Mouse (Mus musculus): ENCODE measurements around the gene Dscaml1.

Gene Dscaml1

DNA sequence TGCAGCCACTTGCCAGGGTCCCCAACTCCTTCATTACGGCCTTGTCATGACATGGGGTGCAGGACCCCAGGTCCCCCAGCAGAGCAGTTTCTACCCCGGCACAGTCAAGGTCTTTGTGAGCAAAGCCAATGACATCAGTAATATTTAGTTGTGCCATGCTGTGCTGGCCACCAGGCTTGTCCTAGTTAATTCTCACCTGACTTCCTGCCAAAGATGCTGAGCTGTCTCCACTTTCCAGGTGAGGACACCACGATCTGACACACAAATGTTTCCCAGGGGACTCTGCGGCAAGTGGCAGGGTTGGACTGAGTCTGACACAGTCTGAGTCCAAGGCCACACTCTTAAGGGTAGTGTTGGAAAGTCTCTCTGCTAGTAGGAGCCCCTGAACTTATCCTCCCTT is at the start of gene Dscaml1:
Gene Dscaml1, plus strand, starts transcription at position 173 of the 400 bp plus-strand sequence.
- no peak for DNase-seq (ENCODE audit: low spot score)

DNA sequence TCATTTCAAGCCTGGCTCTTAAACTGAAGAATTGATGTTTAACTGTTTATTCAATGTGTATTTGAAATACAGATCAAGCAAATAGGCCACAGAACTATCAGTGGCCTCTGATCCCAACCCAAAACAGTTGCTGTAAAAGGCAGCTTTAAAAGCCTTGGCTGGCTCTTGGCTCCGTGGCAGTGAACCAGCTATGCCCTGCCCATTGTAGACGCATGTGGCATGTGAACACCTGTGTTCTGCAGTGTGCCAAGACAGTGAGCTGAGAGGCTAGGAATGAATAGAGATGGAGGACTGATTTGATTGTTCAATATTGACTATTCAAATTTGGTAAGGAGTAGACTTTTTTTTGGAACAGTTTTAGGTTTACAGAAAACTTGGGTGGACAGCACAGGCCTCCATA is 49.5 kb upstream of the Dscaml1 start:
- DNase-seq (ENCODE audit: low spot score): no peak

DNA sequence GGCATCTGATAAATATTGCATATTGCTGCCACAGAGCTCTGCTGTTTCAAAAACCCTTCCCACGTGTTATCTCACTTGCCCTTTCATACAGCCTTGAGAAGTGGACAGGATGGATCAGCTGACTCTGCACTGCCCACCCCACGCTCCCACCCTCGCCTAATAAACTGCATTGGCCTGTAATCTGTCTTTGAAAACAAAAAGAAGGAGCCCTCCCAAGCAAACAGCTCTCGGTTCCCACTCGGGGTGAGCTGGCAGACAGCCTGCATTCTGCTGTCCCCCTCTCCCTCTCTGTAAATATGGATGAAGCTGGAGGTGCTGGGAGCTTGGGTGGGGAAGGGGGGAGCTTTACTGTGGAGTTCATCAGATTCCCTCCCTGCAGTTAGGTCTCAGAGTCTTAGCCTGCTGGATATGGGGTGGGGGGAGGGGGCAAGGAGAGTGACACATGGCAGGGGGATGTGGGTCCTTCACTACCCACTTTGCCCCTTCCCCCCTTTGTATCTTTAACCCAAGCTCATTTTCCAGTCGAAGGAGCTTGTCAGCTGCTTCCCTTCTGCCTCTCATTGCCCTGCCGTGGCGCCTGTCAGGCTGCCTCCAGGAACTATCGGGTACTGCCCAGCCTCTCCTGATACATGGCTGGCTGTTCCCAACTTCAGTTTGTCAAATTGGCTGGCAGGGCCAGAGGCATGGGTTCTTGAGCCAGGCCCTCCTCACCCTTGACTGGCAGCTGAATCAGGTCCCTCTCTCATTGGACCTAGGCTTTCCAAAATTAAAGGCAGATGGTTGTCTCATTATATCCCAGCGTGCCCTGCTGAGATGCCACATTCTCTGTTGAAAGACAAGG is 45.8 kb upstream of the Dscaml1 start:
- no peak for DNase-seq (ENCODE audit: low spot score)

DNA sequence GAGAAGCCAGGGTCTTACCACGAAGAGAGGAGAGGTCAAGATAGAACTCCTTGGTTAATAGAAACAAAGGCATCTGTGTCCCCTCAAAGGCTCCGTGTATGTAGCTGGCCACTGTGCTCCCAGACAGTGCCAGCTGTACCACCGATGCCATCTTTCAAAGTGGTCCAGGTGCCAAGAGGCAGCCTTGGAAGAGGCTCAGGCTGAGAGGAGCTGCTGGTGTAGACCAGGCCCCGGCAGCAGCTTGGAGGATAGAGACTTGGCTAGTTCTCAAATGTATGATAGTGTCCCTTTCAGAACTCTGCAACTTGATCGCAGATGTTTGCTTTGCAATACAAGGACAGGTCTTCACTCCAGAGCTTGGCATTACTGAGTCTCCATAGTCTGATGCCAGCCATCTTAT is 44.1 kb upstream of the Dscaml1 start:
- DNase-seq (ENCODE audit: low spot score): no peak

DNA sequence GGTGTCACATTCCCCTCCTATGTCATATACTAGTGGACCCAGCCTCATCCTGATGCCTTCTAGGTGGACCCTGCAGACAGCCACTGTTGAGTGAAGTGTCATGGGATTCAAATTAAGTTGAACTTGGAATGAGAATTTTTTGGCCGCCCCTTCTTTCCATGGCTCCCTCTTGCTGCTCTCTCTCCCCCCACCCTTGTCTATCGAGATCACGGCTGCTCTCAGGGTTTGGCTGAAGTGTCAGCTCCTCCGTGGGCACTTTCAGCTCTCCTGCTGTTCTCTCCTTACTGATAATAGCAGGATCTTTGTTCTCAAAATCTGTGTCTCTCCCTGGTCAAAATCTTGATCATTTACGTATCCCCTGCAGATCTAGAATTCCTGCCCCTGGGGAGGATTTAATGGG is 43.6 kb upstream of the Dscaml1 start:
- DNase-seq (ENCODE audit: low spot score): no peak

DNA sequence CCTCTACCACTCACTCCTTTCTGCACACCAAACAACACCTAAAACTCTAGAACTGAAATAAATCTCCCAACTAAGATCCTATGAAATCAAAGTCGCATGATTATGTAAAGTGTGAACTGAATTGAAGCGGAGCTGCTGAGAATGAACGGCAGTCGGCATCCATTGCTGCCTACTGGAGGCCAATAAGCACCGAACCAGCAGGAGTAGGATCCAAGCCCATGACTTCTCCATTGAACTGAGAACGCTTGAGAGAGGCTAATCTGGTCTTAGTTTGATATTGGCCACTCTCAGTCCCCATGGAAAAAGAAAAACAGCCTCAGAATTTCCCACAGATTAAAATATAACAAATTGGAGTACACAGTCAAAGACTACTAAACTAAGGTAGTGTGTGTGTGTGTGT is 42.5 kb upstream of the Dscaml1 start:
- DNase-seq (ENCODE audit: low spot score): no peak

DNA sequence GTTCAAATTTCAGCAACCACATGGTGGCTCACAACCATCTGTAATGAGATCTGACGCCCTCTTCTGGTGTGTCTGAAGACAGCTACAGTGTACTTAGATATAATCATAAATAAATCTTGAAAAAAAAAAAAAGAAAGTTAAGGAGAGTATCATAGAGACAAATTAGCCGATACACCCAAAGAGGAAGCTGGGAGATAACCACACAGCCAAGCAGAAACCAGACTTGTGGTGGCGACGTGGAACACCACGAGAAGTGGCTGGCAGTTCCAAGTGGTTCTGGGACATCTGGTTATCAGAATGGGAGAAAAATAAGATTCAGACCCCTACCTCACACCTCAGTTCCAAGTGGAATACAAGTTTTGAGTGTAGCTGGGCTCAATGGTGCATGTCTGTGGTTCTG is 39.7 kb upstream of the Dscaml1 start:
- no peak for DNase-seq (ENCODE audit: low spot score)

DNA sequence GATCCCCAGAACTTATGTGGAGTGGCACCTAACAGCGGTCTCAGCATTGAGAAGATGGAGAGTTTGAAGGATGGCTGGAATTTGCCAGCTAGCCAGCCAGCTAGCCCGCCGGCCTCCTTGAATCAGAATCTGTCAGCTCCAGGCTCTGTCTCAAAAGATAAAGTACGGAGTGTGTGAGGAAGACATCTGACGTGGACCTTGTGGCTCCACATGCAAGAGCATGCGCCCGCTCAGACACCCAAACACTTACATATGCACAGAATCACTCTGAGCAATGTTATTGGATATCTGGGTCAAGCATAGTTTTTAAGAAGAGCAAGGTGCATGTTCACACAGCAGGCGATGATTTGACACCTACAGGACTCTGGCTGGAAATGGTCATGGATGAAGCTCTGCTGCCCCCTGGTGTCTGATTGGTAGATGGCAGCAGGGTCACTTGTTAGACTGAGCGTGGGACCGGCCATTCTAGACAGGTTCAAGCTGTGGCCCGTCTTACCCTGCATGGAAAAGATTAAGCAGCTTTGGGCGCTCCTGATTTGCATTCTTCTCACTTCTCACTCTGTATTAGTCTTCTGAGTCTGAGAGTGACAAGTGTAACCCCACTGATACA is 37.9 kb upstream of the Dscaml1 start:
- DNase-seq (ENCODE audit: low spot score): peak; percentile 94

DNA sequence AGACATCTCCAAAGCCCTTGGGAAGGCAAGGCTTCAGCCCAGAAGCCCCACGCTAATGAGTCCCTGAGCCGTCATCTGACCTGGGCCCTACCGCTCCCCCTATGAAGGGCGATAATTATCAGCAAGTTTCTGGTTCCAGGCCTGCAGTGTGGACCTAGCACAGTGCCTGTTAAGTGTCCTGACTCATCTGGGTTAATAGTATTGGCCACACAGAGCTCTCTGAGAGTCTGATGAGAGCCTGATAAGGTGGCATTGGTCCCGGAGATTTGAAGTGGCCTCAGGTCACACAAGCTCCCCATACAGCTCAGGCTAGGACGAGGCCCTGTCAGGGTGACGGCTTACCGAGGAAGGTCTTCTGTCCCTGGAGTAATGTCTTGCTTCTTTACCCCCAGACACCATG is 36.8 kb upstream of the Dscaml1 start:
- DNase-seq (ENCODE audit: low spot score): no peak

DNA sequence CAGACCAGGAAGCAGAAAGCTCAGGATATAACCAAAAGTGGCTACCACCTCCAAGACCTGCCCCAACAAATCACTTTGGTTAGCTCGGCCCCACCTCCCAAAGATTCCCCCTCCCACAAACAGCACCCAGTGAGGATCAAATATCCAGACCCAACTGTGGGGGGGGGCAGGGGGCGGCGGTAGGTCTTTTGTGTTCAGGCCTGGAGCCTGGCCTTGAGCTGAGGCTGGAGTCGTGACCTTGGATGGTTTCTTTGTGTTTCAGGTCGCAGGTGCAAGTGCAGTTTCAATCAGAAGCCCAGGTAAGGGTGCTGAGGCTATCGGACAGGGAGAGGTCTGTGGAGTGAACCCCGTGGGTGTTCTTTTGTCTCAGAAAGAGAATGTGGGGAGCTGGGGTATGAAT is 35.1 kb upstream of the Dscaml1 start:
- DNase-seq (ENCODE audit: low spot score): no peak

DNA sequence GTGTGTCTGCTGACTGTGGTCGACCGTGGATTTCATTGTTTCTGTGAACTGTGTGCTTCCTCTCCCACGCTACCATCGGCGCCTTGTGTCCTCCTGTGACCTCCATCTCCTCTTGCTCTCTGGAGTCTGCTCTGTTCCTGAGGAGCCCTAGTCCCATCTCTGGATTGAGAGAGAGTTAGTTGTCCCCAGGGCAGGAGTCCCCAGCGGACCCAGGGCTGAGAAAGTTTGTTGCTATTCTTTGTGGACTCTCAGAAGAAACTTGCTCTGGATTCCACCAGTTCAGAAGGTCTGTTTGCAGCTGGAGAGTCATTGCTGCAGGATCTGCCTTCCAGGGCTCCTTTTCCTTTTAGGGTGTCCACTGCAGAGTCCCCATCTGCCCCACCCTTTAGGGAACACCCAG is 31.2 kb upstream of the Dscaml1 start:
- no peak for DNase-seq (ENCODE audit: low spot score)

DNA sequence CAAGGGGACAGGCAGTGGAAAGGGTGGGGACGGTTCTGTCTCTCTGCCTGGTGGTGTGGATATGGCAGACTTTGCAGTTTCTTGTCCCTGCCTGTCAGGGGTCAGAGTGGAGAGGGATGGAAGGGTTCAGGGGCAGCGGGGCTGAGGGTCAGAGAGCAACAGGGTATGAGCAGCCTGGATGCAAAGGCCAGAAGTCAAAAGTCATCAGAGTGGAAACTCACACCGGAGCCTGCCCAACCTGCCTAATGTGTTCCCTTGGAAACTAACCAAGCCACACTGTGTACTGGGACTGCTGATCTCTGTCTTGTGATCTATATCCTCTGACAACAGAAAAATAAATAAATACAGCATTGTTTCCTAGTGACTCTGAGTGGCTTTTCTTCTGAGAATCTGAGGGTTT is 30.6 kb upstream of the Dscaml1 start:
- DNase-seq (ENCODE audit: low spot score): no peak

DNA sequence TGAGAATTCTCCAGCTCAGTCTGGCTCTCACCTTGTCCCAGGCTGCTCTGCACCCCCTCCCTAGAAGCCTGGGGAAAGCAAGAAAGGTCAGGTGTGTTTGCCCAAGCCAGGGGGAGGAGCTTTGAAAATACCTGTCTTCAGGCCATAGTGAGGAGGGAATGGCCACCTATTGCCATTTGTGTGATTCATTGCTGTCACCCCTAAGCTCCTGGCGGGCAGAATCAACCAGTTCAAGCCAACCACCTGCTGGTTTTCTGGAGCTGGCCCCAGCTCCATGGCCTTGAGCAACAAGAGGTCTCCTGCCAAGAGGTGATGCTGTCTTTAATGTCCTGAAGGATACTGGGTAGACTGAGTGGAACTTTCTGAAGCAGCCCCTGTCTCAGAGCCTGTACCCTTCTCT is 28.1 kb upstream of the Dscaml1 start:
- no peak for DNase-seq (ENCODE audit: low spot score)

DNA sequence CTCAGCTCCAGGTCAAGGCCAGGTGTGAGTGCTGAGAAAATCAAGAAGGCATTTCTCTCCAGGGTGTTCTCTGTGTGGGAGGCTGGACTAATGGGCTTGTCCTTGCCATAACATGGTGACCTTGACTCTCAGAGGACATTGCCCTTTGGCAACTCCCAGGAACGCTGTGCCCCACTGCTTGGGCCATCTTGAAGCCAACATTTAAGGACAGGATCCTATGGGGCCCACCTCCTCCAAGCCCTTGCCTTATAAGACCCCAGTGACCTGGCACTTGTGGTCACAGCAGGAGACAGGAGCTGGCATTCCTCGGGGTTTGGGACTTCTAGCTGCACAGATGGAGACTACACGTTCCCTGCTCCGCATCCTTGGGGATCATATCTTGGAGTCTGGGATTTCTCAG is 27.0 kb upstream of the Dscaml1 start, which contains the start of gene Fxyd2:
Gene Fxyd2, plus strand, starts transcription at position 236 of the 400 bp plus-strand sequence.
- DNase-seq (ENCODE audit: low spot score): no peak

DNA sequence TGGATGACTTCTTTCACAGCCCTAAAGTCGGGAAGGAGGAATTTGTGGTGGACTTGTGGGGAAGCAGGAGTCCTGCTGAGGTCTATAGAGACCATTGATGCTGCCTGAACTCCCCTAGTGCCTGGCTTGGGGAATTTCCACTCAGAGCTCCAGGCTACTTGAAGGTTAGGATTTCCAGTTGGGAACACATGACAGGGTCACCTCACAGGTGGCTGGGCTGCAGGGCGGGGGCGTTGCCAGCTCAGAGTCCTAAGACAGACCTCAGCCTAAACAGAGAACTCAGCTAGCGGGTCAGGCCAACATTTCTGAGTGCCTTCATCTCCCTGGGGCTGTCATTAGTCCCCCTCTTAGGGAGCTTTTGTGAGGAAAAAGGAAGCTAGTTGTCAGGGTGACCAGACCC is 24.6 kb upstream of the Dscaml1 start:
- DNase-seq (ENCODE audit: low spot score): no peak

DNA sequence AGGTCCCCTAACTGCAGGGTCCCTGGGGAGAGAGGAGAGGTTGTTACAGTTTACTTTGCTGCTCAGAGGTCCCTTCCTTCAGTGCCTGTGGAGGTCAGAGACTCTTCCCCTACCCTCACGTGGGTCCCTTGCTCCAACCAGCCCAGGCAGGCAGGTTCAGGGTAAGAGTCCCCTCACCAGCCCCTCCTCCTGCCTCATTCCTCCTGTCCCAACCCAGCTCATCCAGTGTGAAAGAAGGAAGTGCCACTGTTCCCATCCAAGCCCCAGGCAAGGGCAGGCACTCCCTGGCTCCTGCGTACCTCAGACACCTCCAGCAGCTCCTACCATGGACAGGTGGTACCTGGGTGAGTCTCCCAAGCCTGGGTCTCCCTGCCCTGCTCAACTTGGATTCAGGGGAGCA is 23.5 kb upstream of the Dscaml1 start:
- no peak for DNase-seq (ENCODE audit: low spot score)

DNA sequence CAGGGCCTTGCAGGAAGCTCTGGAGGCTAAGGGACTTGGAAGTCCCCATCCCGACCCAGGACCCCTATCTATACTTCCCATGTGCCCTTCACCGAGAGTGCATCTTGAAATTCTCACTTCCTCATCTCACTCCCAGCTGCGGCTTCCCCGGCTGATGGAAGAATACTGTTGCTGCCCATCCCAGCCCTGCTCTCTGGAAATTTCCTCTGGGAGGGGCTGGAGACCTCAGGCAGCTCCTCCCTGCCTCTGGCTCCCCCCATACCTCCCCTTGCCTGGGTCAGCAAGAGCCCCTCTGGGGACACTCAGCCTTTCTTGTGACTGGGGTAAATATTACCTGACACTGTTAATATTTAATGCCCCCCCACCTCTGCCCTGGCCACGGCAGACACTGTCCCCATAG is 20.7 kb upstream of the Dscaml1 start:
- no peak for DNase-seq (ENCODE audit: low spot score)

DNA sequence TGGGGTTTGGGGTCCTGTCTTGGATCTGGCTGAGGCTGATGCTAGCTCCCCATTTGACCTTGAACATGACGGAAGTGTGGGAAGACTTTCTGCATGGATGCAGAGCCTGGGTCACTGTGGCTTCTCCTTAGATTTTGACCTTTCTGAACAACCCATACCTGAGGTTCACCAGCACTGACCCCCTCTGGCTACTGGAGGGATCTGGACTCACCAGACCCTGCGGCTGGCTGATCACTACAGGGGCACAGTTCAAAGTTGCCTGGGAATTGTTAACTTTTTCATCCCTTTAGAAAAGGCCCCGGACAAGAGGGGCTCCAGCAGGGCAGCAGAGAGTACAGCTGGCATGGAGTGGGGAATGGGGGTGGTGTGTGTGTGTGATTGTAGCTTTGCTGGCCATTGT is 19.6 kb upstream of the Dscaml1 start:
- DNase-seq (ENCODE audit: low spot score): no peak

DNA sequence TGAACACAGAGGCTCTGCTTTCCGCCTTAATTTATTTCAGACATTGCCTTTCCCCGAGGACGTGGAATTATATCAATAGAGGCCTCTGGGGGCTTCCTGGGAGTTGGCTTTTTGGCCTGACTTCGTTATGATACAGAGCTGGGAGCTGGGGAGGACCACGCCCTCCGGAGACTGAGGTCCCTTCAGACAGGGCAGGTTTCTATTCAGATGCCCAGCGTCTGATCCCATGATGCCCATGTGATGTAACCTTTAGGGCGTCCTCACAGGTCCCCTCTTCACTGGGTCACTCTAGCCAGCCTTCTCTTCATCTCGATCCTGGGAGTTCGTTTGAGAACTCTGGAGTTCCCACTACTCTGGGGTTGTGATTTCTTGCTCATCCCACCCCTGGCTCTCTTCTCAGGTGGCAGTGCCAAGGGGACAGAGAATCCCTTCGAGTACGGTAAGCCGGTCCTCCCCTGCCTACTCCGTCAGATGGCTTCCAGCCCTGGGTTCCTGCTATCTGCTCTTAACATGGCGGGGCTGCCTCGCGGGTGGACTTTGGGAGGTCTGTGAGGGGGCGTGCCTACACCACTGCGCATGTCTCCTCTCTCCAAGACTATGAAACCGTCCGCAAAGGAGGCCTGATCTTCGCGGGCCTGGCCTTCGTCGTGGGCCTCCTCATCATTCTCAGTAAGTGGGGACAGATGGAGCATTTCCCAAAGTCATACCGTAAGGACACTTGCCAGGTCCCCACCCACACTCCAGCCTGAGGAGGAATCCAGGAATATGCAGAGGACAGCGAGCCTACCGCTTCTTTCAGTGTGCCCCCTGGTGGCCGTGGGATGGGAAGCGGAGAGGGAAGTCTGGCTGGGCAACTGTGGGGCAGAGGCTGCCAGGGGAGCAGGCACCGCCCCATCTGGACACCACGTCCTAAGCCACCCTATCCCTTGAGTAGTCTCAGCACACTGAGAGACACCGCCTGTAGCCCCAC is 18.4 kb upstream of the Dscaml1 start:
- DNase-seq (ENCODE audit: low spot score): peak; percentile 95

DNA sequence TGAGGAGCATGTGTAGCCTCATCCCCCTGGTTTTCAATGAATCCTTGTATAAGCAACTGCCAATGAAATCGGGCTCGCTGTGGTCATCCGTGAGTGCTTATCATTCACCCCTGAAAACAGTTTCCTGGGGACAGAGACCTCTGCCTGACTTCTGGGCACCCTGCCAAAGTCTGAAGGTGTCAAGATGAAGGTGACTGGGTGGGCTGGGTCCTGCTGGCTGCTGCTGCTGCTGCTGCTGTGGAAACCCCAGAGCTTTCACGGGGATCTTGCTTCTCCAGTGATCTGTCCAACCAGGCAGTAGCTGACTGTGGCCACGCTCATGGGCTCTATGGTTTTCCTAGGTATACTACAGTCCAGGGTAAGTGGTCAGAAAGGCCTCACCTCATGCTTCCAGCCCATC is 16.2 kb upstream of the Dscaml1 start:
- no peak for DNase-seq (ENCODE audit: low spot score)

DNA sequence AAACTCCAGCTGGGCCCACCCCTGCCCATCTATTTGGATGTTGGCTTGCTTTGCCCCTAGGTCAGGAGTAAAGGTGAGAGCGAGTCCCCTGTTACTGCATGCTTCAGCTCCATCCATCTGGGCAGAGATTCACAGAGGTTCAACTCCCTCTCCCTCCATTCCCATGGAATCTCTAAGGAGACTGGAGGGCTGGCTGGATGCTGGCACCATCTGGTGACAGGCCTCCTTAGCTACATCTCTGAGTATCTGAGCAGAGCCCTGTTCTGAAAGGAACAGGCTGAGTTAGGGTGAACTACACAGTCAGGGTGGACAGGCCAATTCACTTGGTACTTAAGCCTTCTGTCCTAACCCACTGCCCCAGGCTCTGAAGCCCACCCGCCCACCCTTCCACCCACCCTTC is 15.8 kb upstream of the Dscaml1 start:
- no peak for DNase-seq (ENCODE audit: low spot score)

DNA sequence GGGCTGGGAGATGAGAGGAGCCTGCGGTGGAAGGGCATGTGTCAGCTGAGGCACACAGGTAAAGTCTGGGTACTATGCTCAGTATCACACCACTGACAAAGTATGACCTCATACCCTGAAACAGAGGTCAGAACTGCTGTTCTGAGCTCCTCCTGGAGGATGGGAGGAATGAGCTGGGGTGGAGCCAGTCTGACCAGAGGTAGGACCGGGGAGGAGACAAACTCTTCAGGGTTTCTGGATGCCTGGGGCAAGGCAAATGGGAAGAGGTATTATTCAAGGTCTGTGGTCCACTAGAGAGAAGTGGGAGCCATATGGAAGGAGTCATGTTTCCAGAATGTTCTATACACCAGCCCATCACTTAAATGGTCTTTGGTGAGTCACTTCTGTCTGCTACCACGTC is 15.3 kb upstream of the Dscaml1 start:
- DNase-seq (ENCODE audit: low spot score): no peak

DNA sequence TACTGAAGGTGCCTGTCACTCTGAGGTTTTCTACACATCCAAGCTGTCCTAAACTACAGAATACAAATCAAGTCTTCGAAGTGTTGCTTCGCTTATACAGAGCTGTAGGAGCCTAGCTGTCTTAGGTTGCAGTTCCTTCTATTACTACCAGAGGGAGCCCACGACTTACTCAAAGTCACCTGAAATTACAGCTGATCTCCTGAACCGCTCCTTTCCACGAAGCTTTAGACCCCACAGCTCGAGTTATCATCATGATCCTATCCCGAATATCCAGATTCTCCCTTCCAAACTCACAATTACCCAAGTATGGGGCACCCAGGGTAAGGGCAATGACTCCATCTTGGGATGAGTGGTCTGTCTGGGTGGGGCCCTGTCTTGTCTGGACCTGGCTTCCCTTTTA is 14.6 kb upstream of the Dscaml1 start:
- no peak for DNase-seq (ENCODE audit: low spot score)
